Mouse (Mus musculus) gastrocnemius, adult 2 months (tissue): ENCODE data around the gene P3h3. TPM values are rescaled to one million over a fixed set of nuclear protein-coding genes. Genes with fewer than 3 reads are reported as not detected.

Experiments
- DNase-seq: peaks from one replicate; pipeline ENCODE4 v3.0.0; 2022
- H3K27ac ChIP-seq: fragments of 200-600 bp; 2 replicates; pipeline ENCODE4 v1.8.1; 2022; ENCODE audit warnings: mild to moderate bottlenecking
- H3K4me3 ChIP-seq: fragments of 200-600 bp; 2 replicates; pipeline ENCODE4 v1.8.1; 2022; ENCODE audit warnings: mild to moderate bottlenecking, moderate library complexity
- CTCF ChIP-seq: fragments of 200-600 bp; IDR thresholded peaks from 2 replicates; pipeline ENCODE4 v1.8.1; 2022; ENCODE audit warnings: antibody characterized with exemption, mild to moderate bottlenecking, moderate library complexity
- intact Hi-C: fragments of 180-260 bp; cut with DNase I; formaldehyde crosslinking; loops from one replicate; pipeline ENCODE4 v1.15.1; 2025
- total RNA-seq, 2 experiments: library from RNA; stranded (reverse); gene quantifications; 2 replicates each; pipeline ENCODE4 v1.2.3; 2021

P3h3 gene
- total RNA-seq, 2 experiments from 2014 or later = 4.1 to 7.1 TPM

- no peak for TF ChIP-seq CTCF
- Histone ChIP-seq H3K4me3 (no peak overlapping the region), H3K27ac (no peak overlapping the region)
- DNase-seq = no peak
- intact Hi-C loops = no loop called here
Measured at GRCm38 (mm10) chr6:124796200-124796599, 61.4 kb downstream of the P3h3 start.

- TF ChIP-seq CTCF = no peak
- Histone ChIP-seq H3K4me3 (no peak overlapping the region), H3K27ac (no peak overlapping the region)
- no peak for DNase-seq
- intact Hi-C loops = no loop called here
Measured at GRCm38 (mm10) chr6:124795781-124796180, 61.8 kb downstream of the P3h3 start.

- Histone ChIP-seq H3K27ac (no peak overlapping the region), H3K4me3 (no peak overlapping the region)
- DNase-seq = no peak
- intact Hi-C loops = no loop called here
- TF ChIP-seq CTCF = no peak
Measured at GRCm38 (mm10) chr6:124791911-124792310, 65.6 kb downstream of the P3h3 start.

Other genes with a start within 250 kb of the P3h3 start
- under 1 TPM; 0.31 to 0.39 TPM for gene C1s2, start 221.7 kb downstream of the P3h3 start, total RNA-seq
- gene Lpcat3, start 194.7 kb downstream of the P3h3 start, total RNA-seq = 10 to 100 TPM; 14.6 to 19.0 TPM
- gene Emg1, start 145.6 kb downstream of the P3h3 start, total RNA-seq = 10 to 100 TPM; 57.7 to 71.8 TPM
- 100 to 1,000 TPM; 142 to 184 TPM for gene Phb2, start 145.4 kb downstream of the P3h3 start, total RNA-seq
- gene Ptpn6, start 119.0 kb downstream of the P3h3 start, total RNA-seq = under 1 TPM; 0.61 to 0.87 TPM
- 100 to 1,000 TPM; 145 to 182 TPM for gene Grcc10, start 116.4 kb downstream of the P3h3 start, total RNA-seq
- not detected for gene Gm45234, start 101.7 kb downstream of the P3h3 start, total RNA-seq
- 10 to 100 TPM; 46.4 to 47.9 TPM for gene Atn1, start 101.2 kb downstream of the P3h3 start, total RNA-seq
- gene Eno2, start 88.1 kb downstream of the P3h3 start, total RNA-seq = 1 to 10 TPM; 1.2 to 2.0 TPM
- under 1 TPM in 1 of 2 experiments, not detected in 1; 0.48 TPM for gene Lrrc23, start 78.0 kb downstream of the P3h3 start, total RNA-seq
- gene Spsb2, start 49.1 kb downstream of the P3h3 start, total RNA-seq = 1 to 10 TPM; 2.0 to 2.5 TPM
- gene Tpi1, start 43.5 kb downstream of the P3h3 start, total RNA-seq = 1,000 to 10,000 TPM; 2,224 to 2,391 TPM
- 10 to 100 TPM; 43.4 to 50.1 TPM for gene Usp5, start 28.3 kb downstream of the P3h3 start, total RNA-seq
- gene Cdca3, start 28.2 kb downstream of the P3h3 start, total RNA-seq = under 1 TPM; 0.26 to 0.31 TPM
- 1 to 10 TPM in 1 of 2 experiments, under 1 TPM in 1; 0.75 to 1.4 TPM for gene Gnb3, start 17.5 kb downstream of the P3h3 start, total RNA-seq
- gene Gpr162, start 6.2 kb upstream of the P3h3 start, total RNA-seq = not detected
- gene Cd4, start 30.5 kb upstream of the P3h3 start, total RNA-seq = not detected
- under 1 TPM; 0.11 to 0.13 TPM for gene Lag3, start 54.0 kb upstream of the P3h3 start, total RNA-seq
- gene Ptms, start 62.4 kb upstream of the P3h3 start, total RNA-seq = 10 to 100 TPM; 65.5 to 99.4 TPM
- gene Mlf2, start 73.6 kb upstream of the P3h3 start, total RNA-seq = 100 to 1,000 TPM; 202 to 204 TPM
- 100 to 1,000 TPM; 108 to 115 TPM for gene Cops7a, start 107.8 kb upstream of the P3h3 start, total RNA-seq
- gene Pianp, start 138.9 kb upstream of the P3h3 start, total RNA-seq = under 1 TPM; 0.22 to 0.41 TPM
- gene Zfp384, start 151.4 kb upstream of the P3h3 start, total RNA-seq = 10 to 100 TPM; 24.4 to 28.0 TPM
- 10 to 100 TPM; 26.8 to 28.3 TPM for gene Ing4, start 182.0 kb upstream of the P3h3 start, total RNA-seq
- 1 to 10 TPM; 2.4 to 4.5 TPM for gene Acrbp, start 191.9 kb upstream of the P3h3 start, total RNA-seq
- not detected for gene Lpar5, start 210.2 kb upstream of the P3h3 start, total RNA-seq
- 10 to 100 TPM; 68.8 to 71.2 TPM for gene Chd4, start 238.2 kb upstream of the P3h3 start, total RNA-seq